Mouse (Mus musculus): ENCODE data around the gene Zfyve16.

DNA sequence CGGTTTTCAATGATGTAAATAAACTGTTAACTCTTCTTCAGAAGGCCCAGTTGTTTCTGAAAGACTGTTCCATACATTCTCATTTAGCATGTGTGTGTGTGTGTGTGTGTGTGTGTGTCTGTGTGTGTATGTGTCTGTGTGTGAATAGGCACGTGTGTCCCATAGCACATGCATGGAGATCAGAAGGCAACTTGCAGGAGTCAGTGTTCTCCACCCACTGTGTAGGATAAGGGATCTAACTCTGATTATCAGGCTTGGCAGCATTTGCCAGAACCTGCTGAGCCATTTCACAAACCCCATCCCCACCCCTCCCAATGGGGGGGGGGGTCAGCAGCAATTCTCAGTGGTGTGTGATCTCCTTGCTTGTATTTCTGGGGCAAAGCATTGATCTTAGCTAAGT lies 26.6 kb upstream of the Zfyve16 start:
- TF ChIP-seq CTCF (IDR thresholded peaks at IDR 0.05; ENCODE audit: extremely low read depth, insufficient read length, insufficient replicate concordance, low read depth, low read length) (no peak), POLR2A (IDR thresholded peaks at IDR 0.05; ENCODE audit: low read depth, low read length) (no peak)

Measured in small intestine, adult 2 months (tissue).